Mouse (Mus musculus) myocyte (in vitro differentiated cells): ENCODE measurements around the gene Isl1. TPM values are rescaled to one million over a fixed set of nuclear protein-coding genes. Genes with fewer than 3 reads are reported as not detected.

Experiments
- H3K27me3 ChIP-seq: one replicate; pipeline ENCODE4 v1.6.1; 2011; ENCODE audit not compliant: control insufficient read depth, insufficient read depth, insufficient read length
- H3K36me3 ChIP-seq: one replicate; pipeline ENCODE4 v1.6.1; 2011; ENCODE audit not compliant: control insufficient read depth, insufficient read depth
- H3K4me2 ChIP-seq: one replicate; pipeline ENCODE4 v1.6.1; 2011; ENCODE audit warnings: low read depth, control low read depth
- H3K4me3 ChIP-seq: one replicate; pipeline ENCODE4 v1.5.1; 2011; ENCODE audit warnings: mild to moderate bottlenecking, control low read depth, moderate library complexity
- H3K79me2 ChIP-seq: one replicate; pipeline ENCODE4 v1.6.1; 2011; ENCODE audit not compliant: control insufficient read depth, insufficient read depth
- H3ac ChIP-seq: one replicate; pipeline ENCODE4 v1.6.1; 2011; ENCODE audit not compliant: control insufficient read depth, insufficient read length
- CEBPB ChIP-seq: IDR thresholded peaks from 2 replicates; pipeline ENCODE4 v1.6.1; 2011; ENCODE audit warnings: mild to moderate bottlenecking, moderate library complexity; ENCODE audit not compliant: poor library complexity, insufficient read depth, severe bottlenecking
- E2F4 ChIP-seq: IDR thresholded peaks from one replicate; pipeline ENCODE4 v1.6.1; 2011; ENCODE audit warnings: mild to moderate bottlenecking, control low read depth, moderate library complexity; ENCODE audit not compliant: insufficient read depth
- MAX ChIP-seq: IDR thresholded peaks from one replicate; pipeline ENCODE4 v1.6.1; 2011; ENCODE audit warnings: low read depth, mild to moderate bottlenecking, control low read depth
- MYOD1 ChIP-seq, 3 experiments: IDR thresholded peaks; one replicate each; pipeline ENCODE4 v1.6.1; 2011; ENCODE audit warnings: control low read depth in 2 of 3, low read depth in 2 of 3, mild to moderate bottlenecking in 2 of 3, moderate library complexity in 1 of 3; ENCODE audit not compliant: insufficient read length in 2 of 3, control insufficient read depth in 1 of 3
- MYOG ChIP-seq, 3 experiments: IDR thresholded peaks; one replicate each; pipeline ENCODE4 v1.6.1; 2011; ENCODE audit warnings: control low read depth in 2 of 3, low read depth in 2 of 3, mild to moderate bottlenecking in 2 of 3; ENCODE audit not compliant: insufficient read length in 2 of 3, control insufficient read depth in 1 of 3, insufficient read depth in 1 of 3
- POLR2A ChIP-seq: IDR thresholded peaks from one replicate; pipeline ENCODE4 v1.6.1; 2011; ENCODE audit warnings: low read depth, mild to moderate bottlenecking, control low read depth, moderate library complexity; ENCODE audit not compliant: insufficient read length
- POLR2AphosphoS2 ChIP-seq: IDR thresholded peaks from one replicate; pipeline ENCODE4 v1.6.1; 2011; ENCODE audit warnings: low read depth, control low read depth; ENCODE audit not compliant: insufficient read length
- REST ChIP-seq: IDR thresholded peaks from one replicate; pipeline ENCODE4 v1.6.1; 2011; ENCODE audit warnings: mild to moderate bottlenecking, control low read depth, moderate library complexity; ENCODE audit not compliant: insufficient read depth, insufficient read length
- SRF ChIP-seq: IDR thresholded peaks from one replicate; pipeline ENCODE4 v1.6.1; 2011; ENCODE audit warnings: low read depth; ENCODE audit not compliant: control insufficient read depth, insufficient read length
- TCF12 ChIP-seq: IDR thresholded peaks from one replicate; pipeline ENCODE4 v1.6.1; 2011; ENCODE audit warnings: mild to moderate bottlenecking, control low read depth; ENCODE audit not compliant: poor library complexity, insufficient read depth, severe bottlenecking
- TCF3 ChIP-seq: IDR thresholded peaks from one replicate; pipeline ENCODE4 v1.6.1; 2011; ENCODE audit warnings: low read depth, control low read depth; ENCODE audit not compliant: insufficient read length
- USF1 ChIP-seq: IDR thresholded peaks from one replicate; pipeline ENCODE4 v1.6.1; 2011; ENCODE audit warnings: low read depth, mild to moderate bottlenecking, control low read depth, moderate library complexity
- polyA plus RNA-seq: library from polyadenylated mRNA; unstranded; fragments of >200 nt; fragmentation: generic; extraction: Trizol; gene quantifications from one replicate; pipeline ENCODE4 v1.2.1, GENCODE M21; 2012; ENCODE audit warnings: missing spikeins

Isl1 gene
- polyA plus RNA-seq, 1 experiment = 3.0 TPM

DNA sequence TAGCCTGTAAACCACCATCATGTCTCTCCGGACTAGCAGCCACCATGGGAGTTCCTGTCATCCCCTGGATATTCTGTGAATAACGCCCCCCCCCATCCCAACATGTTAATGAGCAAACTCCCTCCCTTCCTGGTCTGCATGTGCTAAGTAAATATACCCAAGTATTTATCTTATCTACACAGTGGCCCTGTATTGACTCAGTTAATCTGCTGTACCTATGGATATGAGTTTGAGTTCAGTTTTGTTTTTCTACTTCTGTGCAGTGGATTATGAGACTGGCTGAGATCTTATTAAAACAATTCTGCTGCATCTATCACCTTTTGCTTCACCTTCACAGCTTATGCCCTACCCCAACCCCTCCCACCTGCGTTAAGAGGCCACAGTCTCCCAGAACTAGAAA, 7.8 kb downstream of the Isl1 start:
- no peaks in the 10 kb centered on the region for H3K27me3 ChIP-seq
- no peak overlapping the region for H3K4me2 ChIP-seq
- no peaks in the 10 kb centered on the region for H3K79me2 ChIP-seq
- TF ChIP-seq REST (no peak), MAX (no peak), MYOD1 (IDR thresholded peaks at IDR 0.05; ENCODE audit: control insufficient read depth in 1 of 3, insufficient read length in 2 of 3, low read depth in 2 of 3) (no peak), POLR2AphosphoS2 (no peak), E2F4 (no peak), MYOG (IDR thresholded peaks at IDR 0.05; ENCODE audit: control insufficient read depth in 1 of 3, insufficient read depth in 1 of 3, insufficient read length in 2 of 3, low read depth in 2 of 3) (no peak), CEBPB (no peak), SRF (no peak), TCF12 (no peak), TCF3 (no peak), POLR2A (no peak), USF1 (no peak)
- H3ac ChIP-seq = no peak overlapping the region
- no peaks in the 10 kb centered on the region for H3K36me3 ChIP-seq
- H3K4me3 ChIP-seq = no peak overlapping the region

DNA sequence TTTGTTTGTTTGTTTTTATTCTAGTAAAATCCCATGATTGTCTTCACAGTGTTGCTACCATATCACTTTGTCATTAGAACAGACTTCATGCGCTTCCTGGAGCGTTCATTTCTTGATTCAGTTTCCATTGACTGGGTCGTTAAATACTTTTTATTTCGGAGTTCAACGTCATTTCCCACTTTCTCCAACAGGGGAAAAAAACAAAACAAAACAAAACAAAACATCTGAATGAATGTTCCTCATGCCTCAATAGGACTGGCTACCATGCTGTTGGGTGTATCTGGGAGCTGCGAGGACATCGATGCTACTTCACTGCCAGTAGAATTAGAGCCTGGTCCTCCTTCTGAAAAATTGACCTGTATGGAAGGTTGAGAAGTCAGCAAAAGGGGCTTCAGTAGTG, 10.2 kb downstream of the Isl1 start:
- Histone ChIP-seq H3K36me3 (no peaks in the 10 kb centered on the region), H3K4me2 (no peak overlapping the region), H3K4me3 (no peak overlapping the region), H3K27me3 (no peaks in the 10 kb centered on the region), H3K79me2 (no peaks in the 10 kb centered on the region), H3ac (no peak overlapping the region)
- TF ChIP-seq MYOG (IDR thresholded peaks at IDR 0.05; ENCODE audit: control insufficient read depth in 1 of 3, insufficient read depth in 1 of 3, insufficient read length in 2 of 3, low read depth in 2 of 3) = no peak
- no peak for TF ChIP-seq E2F4
- no peak for TF ChIP-seq TCF3
- TF ChIP-seq POLR2A = no peak
- TF ChIP-seq MAX = no peak
- no peak for TF ChIP-seq SRF
- no peak for TF ChIP-seq CEBPB
- TF ChIP-seq MYOD1 (IDR thresholded peaks at IDR 0.05; ENCODE audit: control insufficient read depth in 1 of 3, insufficient read length in 2 of 3, low read depth in 2 of 3) = no peak
- TF ChIP-seq REST = no peak
- no peak for TF ChIP-seq POLR2AphosphoS2
- TF ChIP-seq TCF12 = no peak

DNA sequence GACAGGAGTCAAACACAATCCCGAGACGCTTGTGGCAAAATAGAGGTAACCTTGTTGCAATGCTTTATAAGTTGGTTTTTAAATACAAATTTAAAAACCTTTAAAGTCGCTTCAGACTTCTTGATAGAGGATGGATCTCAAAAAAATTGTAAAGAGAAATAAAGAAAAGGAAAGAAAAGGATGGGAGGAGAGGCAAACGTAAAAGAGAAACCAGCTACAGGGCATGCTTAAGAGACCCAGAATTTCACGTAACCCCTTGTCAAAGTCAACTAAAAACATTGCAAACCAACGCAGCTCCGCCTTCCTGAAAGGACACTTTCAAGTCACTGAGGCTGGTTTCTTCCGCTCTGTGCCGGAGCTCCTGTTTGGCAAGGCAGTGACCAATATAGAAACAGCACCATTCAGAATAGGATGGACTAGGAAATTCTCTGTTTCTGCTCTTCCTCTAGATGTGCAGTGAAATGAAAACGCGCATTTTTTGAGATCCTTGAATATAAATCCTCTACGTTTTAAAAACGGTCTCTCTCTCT, 10.8 kb downstream of the Isl1 start:
- Histone ChIP-seq H3K27me3 (no peaks in the 10 kb centered on the region), H3K4me3 (no peak overlapping the region), H3K36me3 (no peaks in the 10 kb centered on the region), H3K4me2 (no peak overlapping the region), H3K79me2 (no peaks in the 10 kb centered on the region), H3ac (no peak overlapping the region)
- TF ChIP-seq REST = no peak
- TF ChIP-seq MYOG (IDR thresholded peaks at IDR 0.05; ENCODE audit: control insufficient read depth in 1 of 3, insufficient read depth in 1 of 3, insufficient read length in 2 of 3, low read depth in 2 of 3) = no peak
- TF ChIP-seq POLR2AphosphoS2 = no peak

DNA sequence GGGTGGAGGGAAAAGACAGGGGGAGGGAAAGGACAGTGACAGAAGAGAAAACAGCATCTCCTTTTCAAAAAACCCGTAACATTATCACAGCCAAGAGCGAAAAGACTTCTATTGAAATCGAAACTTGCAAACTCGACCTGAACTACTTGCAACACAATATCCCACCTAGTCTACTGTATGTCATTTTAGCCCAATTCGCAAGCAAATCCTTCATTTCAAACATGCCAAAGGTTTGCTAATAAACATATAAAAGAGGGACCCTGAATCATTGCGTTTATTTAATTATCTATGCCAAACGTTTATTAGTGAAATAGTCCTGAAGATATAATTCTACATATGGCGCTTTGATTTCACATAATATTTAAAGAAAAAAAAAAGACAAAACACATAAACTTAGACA, 11.5 kb downstream of the Isl1 start:
- peak overlapping the region; percentile 18 for H3K4me2 ChIP-seq
- no peak overlapping the region for H3ac ChIP-seq
- no peaks in the 10 kb centered on the region for H3K36me3 ChIP-seq
- H3K4me3 ChIP-seq = no peak overlapping the region
- no peaks in the 10 kb centered on the region for H3K27me3 ChIP-seq
- TF ChIP-seq MAX = no peak
- TF ChIP-seq REST = no peak
- TF ChIP-seq POLR2A = no peak
- H3K79me2 ChIP-seq = no peaks in the 10 kb centered on the region

DNA sequence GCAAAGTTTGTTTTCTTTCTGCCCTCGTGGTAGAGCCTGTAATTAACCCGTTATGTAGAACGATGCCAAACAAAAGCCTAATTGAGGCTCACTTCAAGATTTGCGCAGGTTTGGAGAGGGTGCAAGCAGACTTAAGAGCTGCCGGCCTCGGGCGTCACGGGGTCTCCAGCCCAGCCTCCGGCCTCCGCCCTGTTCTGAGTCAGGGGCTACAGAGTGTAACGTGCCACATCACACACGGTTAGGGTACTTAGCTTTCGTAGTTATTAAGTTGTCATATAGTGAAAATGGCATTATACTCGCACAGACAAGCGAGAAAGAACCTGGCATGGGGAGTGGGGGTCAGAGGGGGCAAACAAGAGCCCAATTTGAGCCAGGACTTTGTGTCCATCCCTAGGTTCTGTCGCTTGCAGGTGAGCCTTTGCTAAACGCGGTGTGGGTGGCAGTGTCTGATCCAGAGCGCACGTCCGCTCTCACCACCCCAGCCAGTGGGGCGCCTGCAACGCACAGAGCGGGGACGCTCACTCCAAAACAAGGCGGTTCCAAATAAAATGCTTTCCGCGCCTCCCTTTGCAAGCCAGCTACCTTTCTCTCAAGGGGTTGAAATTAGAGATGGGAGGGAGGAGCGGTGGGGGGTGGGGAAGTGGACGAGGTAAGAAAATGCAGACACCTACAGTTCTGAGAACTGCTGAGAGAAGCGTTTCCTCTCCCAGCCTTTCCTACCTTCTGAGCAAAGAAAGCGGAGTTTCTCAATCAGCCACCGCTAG, 12.3 kb downstream of the Isl1 start:
- Histone ChIP-seq H3K27me3 (no peaks in the 10 kb centered on the region), H3K4me3 (no peak overlapping the region)

More for the DNA sequence above, 12.3 kb downstream of the Isl1 start:
- Histone ChIP-seq H3ac (no peak overlapping the region), H3K4me2 (peak overlapping the region; percentile 38), H3K36me3 (no peaks in the 10 kb centered on the region), H3K79me2 (no peaks in the 10 kb centered on the region)
- no peak for TF ChIP-seq SRF
- TF ChIP-seq TCF12 = no peak
- TF ChIP-seq MYOG (IDR thresholded peaks at IDR 0.05; ENCODE audit: control insufficient read depth in 1 of 3, insufficient read depth in 1 of 3, insufficient read length in 2 of 3, low read depth in 2 of 3) = no peak
- TF ChIP-seq POLR2A = no peak
- no peak for TF ChIP-seq E2F4
- no peak for TF ChIP-seq REST
- no peak for TF ChIP-seq MYOD1 (IDR thresholded peaks at IDR 0.05; ENCODE audit: control insufficient read depth in 1 of 3, insufficient read length in 2 of 3, low read depth in 2 of 3)
- no peak for TF ChIP-seq TCF3
- no peak for TF ChIP-seq USF1
- TF ChIP-seq MAX = no peak
- TF ChIP-seq CEBPB = no peak
- no peak for TF ChIP-seq POLR2AphosphoS2
